Mouse (Mus musculus): Measurements from ENCODE around the gene Iqce.

DNA sequence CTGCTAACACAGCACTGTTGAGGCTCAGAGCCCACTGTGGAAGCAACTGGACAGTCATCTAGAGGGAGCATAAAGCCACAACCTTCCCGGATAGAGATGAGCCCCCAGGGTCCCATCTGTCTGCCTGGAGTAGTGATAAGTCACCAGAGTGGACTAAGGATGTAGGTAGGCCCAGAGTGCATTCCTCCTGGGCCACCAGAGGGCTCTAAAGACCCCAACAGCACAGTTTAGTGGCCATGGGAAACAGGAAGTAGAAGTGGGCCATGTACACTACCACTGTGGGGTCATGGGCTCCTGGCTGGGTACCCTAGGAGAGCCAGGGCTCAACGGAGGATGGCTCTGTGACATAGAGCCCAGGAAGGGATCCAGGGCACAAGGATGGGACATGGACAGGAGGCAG is 61.4 kb downstream of the Iqce start:
- peak; percentile 16; the same call in 1 of the 2 replicates for TF ChIP-seq CTCF (IDR thresholded peaks at IDR 0.05; ENCODE audit: extremely low read depth, insufficient read depth, insufficient read length, insufficient replicate concordance)
- no peak for TF ChIP-seq POLR2A (IDR thresholded peaks at IDR 0.05; ENCODE audit: low read depth, low read length)
